Mouse (Mus musculus) liver, embryonic 11.5 days (tissue): ENCODE data around the gene P2rx1. TPM values are rescaled to one million over a fixed set of nuclear protein-coding genes. Genes with fewer than 3 reads are reported as not detected.
A peak's percentile ranks its signal among the peaks of the same experiment; 100 is the strongest.

Source experiments
- ATAC-seq: fragments of 200-750 bp; cut with Nextera tagmentation; replicated peaks from 2 replicates; pipeline ENCODE4 v1.8.0; 2017; ENCODE audit warnings: moderate number of reproducible peaks, mild to moderate bottlenecking, moderate TSS enrichment, moderate library complexity; ENCODE audit not compliant: low FRiP score
- DNase-seq: peaks from one replicate; pipeline ENCODE4 v3.0.0-alpha.2; 2017; ENCODE audit warnings: low spot score
- H3K27ac ChIP-seq: fragments of 300-500 bp; sonication (generic); 2 replicates; pipeline ENCODE4 v1.5.1; 2014; ENCODE audit warnings: mild to moderate bottlenecking, low read depth, low read length, control low read depth
- H3K27me3 ChIP-seq: fragments of 300-500 bp; sonication (generic); replicated peaks from 2 replicates; pipeline ENCODE4 v1.6.1; 2014; ENCODE audit warnings: low read length, mixed read lengths; ENCODE audit not compliant: control insufficient read depth, insufficient read depth
- H3K36me3 ChIP-seq: fragments of 300-500 bp; sonication (generic); 2 replicates; pipeline ENCODE4 v1.6.1; 2014; ENCODE audit warnings: mild to moderate bottlenecking, low read length, moderate library complexity, mixed read lengths; ENCODE audit not compliant: control insufficient read depth, insufficient read depth
- H3K4me1 ChIP-seq: fragments of 300-500 bp; sonication (generic); replicated peaks from 2 replicates; pipeline ENCODE4 v1.6.1; 2014; ENCODE audit warnings: low read length, mixed read lengths; ENCODE audit not compliant: control insufficient read depth, insufficient read depth
- H3K4me2 ChIP-seq: fragments of 300-500 bp; sonication (generic); 2 replicates; pipeline ENCODE4 v1.6.1; 2014; ENCODE audit warnings: mild to moderate bottlenecking, control low read depth, moderate library complexity
- H3K4me3 ChIP-seq: fragments of 300-500 bp; sonication (generic); 2 replicates; pipeline ENCODE4 v1.5.1; 2014; ENCODE audit warnings: low read depth, low read length, control low read depth
- H3K9ac ChIP-seq: fragments of 300-500 bp; sonication (generic); 2 replicates; pipeline ENCODE4 v1.6.1; 2014; ENCODE audit warnings: low read depth, low read length, control low read depth
- H3K9me3 ChIP-seq: fragments of 300-500 bp; sonication (generic); 2 replicates; pipeline ENCODE4 v1.6.1; 2016; ENCODE audit warnings: low read length, inconsistent platforms, mixed read lengths; ENCODE audit not compliant: control insufficient read depth
- WGBS: fragments of 180-500 bp; shearing (Covaris S2); extraction: QIAGEN DNeasy Blood & Tissue Kit; methylation state at CpG from one replicate; pipeline ENCODE4 v1.1.7; 2014; 5-methylcytosine and 5-hydroxymethylcytosine counted together
- polyA plus RNA-seq: library from polyadenylated mRNA; unstranded; fragments of >200 nt; fragmentation: Nextera tagmentation; extraction: Ambion mirVana; gene quantifications from 2 replicates; pipeline ENCODE4 v1.2.1, GENCODE M21; 2014

Gene P2rx1
- polyA plus RNA-seq, 1 experiment from 2014 or later, result 17.6 TPM

GRCm38 (mm10) chr11:73039102-73039799 lies 40.3 kb downstream of the P2rx1 start:
- no peak for DNase-seq
- H3K9ac ChIP-seq, result no peak overlapping the region
- no peaks in the 10 kb centered on the region for H3K27me3 ChIP-seq
- H3K4me2 ChIP-seq, result no peak overlapping the region
- H3K4me1 ChIP-seq, result no peaks in the 10 kb centered on the region; the same call in 1 of the 2 replicates
- WGBS, result 59% methylated on average over 9 of the region's 9 CpGs
- H3K36me3 ChIP-seq, result no peaks in the 10 kb centered on the region
- H3K9me3 ChIP-seq, result no peaks in the 10 kb centered on the region
- H3K27ac ChIP-seq, result no peak overlapping the region
- H3K4me3 ChIP-seq, result no peak overlapping the region
- no peak; the same call in 1 of the 2 replicates for ATAC-seq

GRCm38 (mm10) chr11:73044229-73044755 lies 45.4 kb downstream of the P2rx1 start:
- no peak overlapping the region for H3K4me3 ChIP-seq
- ATAC-seq (no peak), DNase-seq (no peak)
- H3K4me2 ChIP-seq, result no peak overlapping the region
- WGBS, result 46% methylated on average over 6 of the region's 6 CpGs
- no peak overlapping the region for H3K27ac ChIP-seq
- no peaks in the 10 kb centered on the region for H3K36me3 ChIP-seq
- no peaks in the 10 kb centered on the region for H3K27me3 ChIP-seq
- H3K9ac ChIP-seq, result no peak overlapping the region
- no peaks in the 10 kb centered on the region for H3K9me3 ChIP-seq
- peaks cover 5% of the 10 kb centered on the region for H3K4me1 ChIP-seq

- Histone ChIP-seq H3K4me3 (no peak overlapping the region), H3K9me3 (no peaks in the 10 kb centered on the region), H3K36me3 (no peaks in the 10 kb centered on the region), H3K4me1 (peaks cover 7% of the 10 kb centered on the region), H3K27ac (no peak overlapping the region), H3K4me2 (no peak overlapping the region), H3K9ac (no peak overlapping the region), H3K27me3 (no peaks in the 10 kb centered on the region)
- no peak for DNase-seq
- 60% methylated on average over 4 of the region's 4 CpGs for WGBS
- ATAC-seq, result no peak
Measured at GRCm38 (mm10) chr11:73044789-73045188, 45.9 kb downstream of the P2rx1 start.

- H3K9ac ChIP-seq, result peak within 1 kb of the TSS; percentile 83
- ATAC-seq (peak; percentile 95), DNase-seq (peak; percentile 91)
- H3K4me1 ChIP-seq, result peaks cover 7% of the 10 kb centered on the region
- no peaks in the 10 kb centered on the region for H3K27me3 ChIP-seq
- under 1% methylated on average over 39 of the region's 39 CpGs for WGBS
- no peaks in the 10 kb centered on the region for H3K9me3 ChIP-seq
- H3K4me3 ChIP-seq, result peak within 1 kb of the TSS; percentile 72
- peaks cover 7% of the 10 kb centered on the region; the same call in 1 of the 2 replicates for H3K36me3 ChIP-seq
- H3K4me2 ChIP-seq, result peak within 1 kb of the TSS; percentile 90
- H3K27ac ChIP-seq, result peak within 1 kb of the TSS; percentile 76
Measured at GRCm38 (mm10) chr11:73047542-73047996, 48.7 kb downstream of the P2rx1 start, which contains the start of gene Ncbp3. Ncbp3 (plus strand) TSS chr11:73047783.

- Histone ChIP-seq H3K36me3 (peaks cover 7% of the 10 kb centered on the region; the same call in 1 of the 2 replicates), H3K9ac (peak overlapping the region; percentile 83), H3K27ac (peak overlapping the region; percentile 76), H3K9me3 (no peaks in the 10 kb centered on the region), H3K4me1 (peaks cover 7% of the 10 kb centered on the region), H3K27me3 (no peaks in the 10 kb centered on the region), H3K4me3 (peak overlapping the region; percentile 72), H3K4me2 (peak overlapping the region; percentile 90)
- 1% methylated on average over 55 of the region's 55 CpGs for WGBS
- ATAC-seq, result peak; percentile 72
- no peak for DNase-seq
Measured at GRCm38 (mm10) chr11:73048030-73048876, 49.4 kb downstream of the P2rx1 start.

GRCm38 (mm10) chr11:73049335-73049734 lies 50.4 kb downstream of the P2rx1 start:
- Histone ChIP-seq H3K27ac (no peak overlapping the region), H3K9ac (peak overlapping the region; percentile 83; the same call in 1 of the 2 replicates)
- WGBS, result 12% methylated on average over 4 of the region's 4 CpGs

GRCm38 (mm10) chr11:73052795-73053194 lies 53.9 kb downstream of the P2rx1 start:
- Histone ChIP-seq H3K27ac (no peak overlapping the region), H3K4me1 (peaks cover 15% of the 10 kb centered on the region), H3K9ac (no peak overlapping the region), H3K36me3 (peaks cover 19% of the 10 kb centered on the region; the same call in 1 of the 2 replicates), H3K27me3 (no peaks in the 10 kb centered on the region), H3K9me3 (no peaks in the 10 kb centered on the region), H3K4me2 (no peak overlapping the region), H3K4me3 (no peak overlapping the region)
- DNase-seq (no peak), ATAC-seq (no peak)
- WGBS, result 76% methylated on average over 1 of the region's 1 CpGs

More at GRCm38 (mm10) chr11:73049335-73049734, 50.4 kb downstream of the P2rx1 start:
- DNase-seq (peak; percentile 64), ATAC-seq (no peak)
- Histone ChIP-seq H3K4me3 (peak overlapping the region; percentile 72), H3K4me2 (peak overlapping the region; percentile 90), H3K27me3 (no peaks in the 10 kb centered on the region), H3K9me3 (no peaks in the 10 kb centered on the region), H3K4me1 (peaks cover 7% of the 10 kb centered on the region), H3K36me3 (peaks cover 13% of the 10 kb centered on the region; the same call in 1 of the 2 replicates)

- Histone ChIP-seq H3K27ac (no peak overlapping the region), H3K9me3 (no peaks in the 10 kb centered on the region), H3K36me3 (peaks cover 21% of the 10 kb centered on the region; the same call in 1 of the 2 replicates), H3K27me3 (no peaks in the 10 kb centered on the region), H3K4me3 (no peak overlapping the region), H3K4me1 (peaks cover 9% of the 10 kb centered on the region), H3K4me2 (peak overlapping the region; percentile 33), H3K9ac (no peak overlapping the region)
- 55% methylated on average over 5 of the region's 5 CpGs for WGBS
- DNase-seq (no peak), ATAC-seq (peak; percentile 66)
Measured at GRCm38 (mm10) chr11:73057701-73058100, 58.8 kb downstream of the P2rx1 start.
